Mouse (Mus musculus): Measurements from ENCODE around the gene Cep128.

Gene Cep128

DNA sequence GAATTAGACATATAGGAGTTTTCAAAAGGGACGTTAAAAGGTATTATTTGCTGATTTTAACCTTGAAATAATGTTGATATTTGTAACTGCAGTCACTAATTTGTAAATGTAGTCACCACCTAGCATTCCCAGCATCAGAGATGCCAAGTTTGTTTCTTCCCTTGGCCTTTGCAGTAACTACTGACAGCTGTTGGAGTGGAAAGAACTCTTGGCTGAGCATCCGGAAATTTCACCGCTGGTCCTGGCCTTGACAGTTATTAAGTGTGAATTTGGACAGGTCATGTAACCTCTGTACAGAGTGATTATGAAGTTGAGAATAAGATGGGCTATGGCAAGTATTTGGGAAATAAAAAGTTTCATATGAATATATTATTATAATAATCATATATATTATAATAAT, 413.1 kb downstream of the Cep128 start:
- DNase-seq (ENCODE audit: low read depth): no peak

DNA sequence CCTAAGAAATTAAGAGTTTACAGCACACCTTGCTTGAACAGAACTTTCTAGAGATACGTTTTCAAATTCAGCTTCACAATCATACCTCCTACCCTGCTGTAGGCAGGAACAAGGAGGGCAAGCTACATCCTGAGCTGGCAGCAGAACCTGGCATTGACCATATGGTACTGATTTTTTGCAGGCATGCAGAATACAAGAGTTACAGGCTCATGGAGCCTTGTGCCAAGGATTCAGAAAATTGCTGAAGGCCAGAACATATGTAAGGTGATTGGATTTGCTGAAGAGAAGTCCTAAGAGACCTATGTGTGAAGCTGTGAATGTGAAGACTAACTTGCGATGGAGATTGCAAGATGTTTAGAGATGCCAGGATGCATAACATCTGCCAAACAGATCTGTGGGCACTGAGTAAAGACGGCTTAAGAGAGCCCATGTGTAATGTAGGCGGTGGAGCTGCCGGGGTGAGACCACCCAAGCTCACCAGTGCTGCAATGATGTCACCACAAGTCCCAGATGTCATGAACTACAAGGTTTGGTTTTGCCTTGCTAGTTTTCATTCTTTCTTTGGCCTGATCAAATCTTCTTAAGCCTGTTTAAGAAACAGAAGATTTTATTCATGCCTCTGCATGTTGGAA, 422.7 kb downstream of the Cep128 start:
- DNase-seq (ENCODE audit: low read depth): no peak

- DNase-seq (ENCODE audit: low read depth): no peak
Observed at GRCm38 (mm10) chr12:90954740-90955473, 429.3 kb downstream of the Cep128 start.
